Mouse (Mus musculus) forebrain, embryonic 14.5 days (tissue): ENCODE measurements at regions not wholly inside any gene's neighbourhood (a gene's known extent, or its start where the extent isn't known, plus 50 kb on each side); places are given as distances from the start of the nearest gene placed in this dataset.

Experiments
- ATAC-seq: fragments of 200-750 bp; cut with Nextera tagmentation; 2 replicates; pipeline ENCODE4 v1.8.0; 2017; ENCODE audit warnings: mild to moderate bottlenecking, moderate library complexity
- DNase-seq: peaks from one replicate; pipeline ENCODE4 v3.0.0-alpha.2; 2015; ENCODE audit warnings: low spot score
- H3K27ac ChIP-seq: fragments of 300-500 bp; sonication (generic); 2 replicates; pipeline ENCODE4 v1.5.1; 2014; ENCODE audit warnings: low read depth, mild to moderate bottlenecking, control low read depth, low read length, moderate library complexity
- H3K27me3 ChIP-seq: fragments of 300-500 bp; sonication (generic); replicated peaks from 2 replicates; pipeline ENCODE4 v1.6.1; 2014; ENCODE audit warnings: low read length, control low read depth, mixed read lengths; ENCODE audit not compliant: control insufficient read depth, insufficient read depth
- H3K36me3 ChIP-seq: fragments of 300-500 bp; sonication (generic); 2 replicates; pipeline ENCODE4 v1.6.1; 2014; ENCODE audit warnings: low read length, control low read depth; ENCODE audit not compliant: control insufficient read depth, insufficient read depth
- H3K4me1 ChIP-seq: fragments of 300-500 bp; sonication (generic); 2 replicates; pipeline ENCODE4 v1.6.1; 2014; ENCODE audit warnings: antibody characterized with exemption, low read length, control low read depth; ENCODE audit not compliant: control insufficient read depth, insufficient read depth
- H3K4me2 ChIP-seq: fragments of 300-500 bp; sonication (generic); 2 replicates; pipeline ENCODE4 v1.6.1; 2014; ENCODE audit warnings: mild to moderate bottlenecking, control low read depth, low read length
- H3K4me3 ChIP-seq: fragments of 300-500 bp; sonication (generic); 2 replicates; pipeline ENCODE4 v1.5.1; 2014; ENCODE audit warnings: low read depth, low read length, control low read depth
- H3K9ac ChIP-seq: fragments of 300-500 bp; sonication (generic); 2 replicates; pipeline ENCODE4 v1.6.1; 2014; ENCODE audit warnings: mild to moderate bottlenecking, low read length, control low read depth, moderate library complexity
- H3K9me3 ChIP-seq: fragments of 300-500 bp; sonication (generic); replicated peaks from 2 replicates; pipeline ENCODE4 v1.6.1; 2016; ENCODE audit warnings: low read length, control low read depth, mixed read lengths; ENCODE audit not compliant: control insufficient read depth
- WGBS: fragments of 180-500 bp; shearing (Covaris S2); extraction: QIAGEN DNeasy Blood & Tissue Kit; methylation state at CpG from one replicate; pipeline ENCODE4 v1.1.7; 2014; 5-methylcytosine and 5-hydroxymethylcytosine counted together

DNA sequence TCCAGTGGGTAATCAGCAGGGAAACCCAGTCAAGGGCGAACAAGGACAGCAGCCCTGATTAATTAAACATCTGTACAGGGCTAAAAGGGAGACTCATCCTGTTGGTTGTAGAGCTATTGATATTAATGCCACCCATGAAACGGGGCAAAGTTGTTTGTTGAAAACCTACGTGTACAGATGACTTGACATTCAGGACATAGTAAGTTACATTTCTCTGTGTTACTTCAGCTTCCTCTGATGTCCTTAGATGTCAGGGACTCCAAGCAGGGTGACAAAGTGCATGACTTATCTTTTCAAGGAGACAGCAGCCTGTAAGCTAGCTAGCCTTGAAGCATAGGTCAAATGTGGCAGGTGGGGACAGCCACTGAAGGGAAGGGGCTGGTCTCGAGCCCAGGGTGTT, 390.5 kb downstream of the Ccdc171 start:
- DNase-seq (no peak), ATAC-seq (no peak)
- Histone ChIP-seq H3K27ac (no peak overlapping the region), H3K9ac (no peak overlapping the region), H3K9me3 (no peaks in the 10 kb centered on the region), H3K27me3 (no peaks in the 10 kb centered on the region), H3K4me2 (no peak overlapping the region), H3K4me1 (no peaks in the 10 kb centered on the region), H3K36me3 (no peaks in the 10 kb centered on the region), H3K4me3 (no peak overlapping the region)
- WGBS: 46% methylated on average over 4 of the region's 4 CpGs

DNA sequence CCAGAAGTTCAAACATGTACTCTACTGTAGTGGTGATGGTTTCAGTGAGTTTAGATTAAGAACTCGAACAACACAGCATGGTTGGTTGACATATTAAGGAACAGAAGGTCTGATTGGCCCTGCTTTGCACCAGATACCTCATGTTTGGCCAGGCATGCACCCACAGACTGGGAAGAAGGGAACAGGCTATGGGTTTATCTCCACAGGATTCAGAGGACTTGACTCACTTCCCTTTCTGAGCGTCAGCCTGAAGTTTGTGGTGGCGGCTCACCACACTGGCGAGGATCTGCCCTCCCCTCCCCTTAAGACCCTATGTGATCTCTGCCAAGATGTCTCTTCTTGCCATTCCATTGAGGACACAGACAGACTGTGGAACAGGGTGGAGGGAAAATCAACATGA, 391.7 kb downstream of the Ccdc171 start:
- no peak overlapping the region for H3K9ac ChIP-seq
- no peak overlapping the region for H3K27ac ChIP-seq
- ATAC-seq (no peak), DNase-seq (no peak)
- H3K4me3 ChIP-seq: no peak overlapping the region
- H3K4me2 ChIP-seq: no peak overlapping the region
- H3K9me3 ChIP-seq: no peaks in the 10 kb centered on the region
- WGBS: 92% methylated on average over 4 of the region's 4 CpGs
- H3K36me3 ChIP-seq: no peaks in the 10 kb centered on the region
- H3K4me1 ChIP-seq: no peaks in the 10 kb centered on the region
- no peaks in the 10 kb centered on the region for H3K27me3 ChIP-seq

DNA sequence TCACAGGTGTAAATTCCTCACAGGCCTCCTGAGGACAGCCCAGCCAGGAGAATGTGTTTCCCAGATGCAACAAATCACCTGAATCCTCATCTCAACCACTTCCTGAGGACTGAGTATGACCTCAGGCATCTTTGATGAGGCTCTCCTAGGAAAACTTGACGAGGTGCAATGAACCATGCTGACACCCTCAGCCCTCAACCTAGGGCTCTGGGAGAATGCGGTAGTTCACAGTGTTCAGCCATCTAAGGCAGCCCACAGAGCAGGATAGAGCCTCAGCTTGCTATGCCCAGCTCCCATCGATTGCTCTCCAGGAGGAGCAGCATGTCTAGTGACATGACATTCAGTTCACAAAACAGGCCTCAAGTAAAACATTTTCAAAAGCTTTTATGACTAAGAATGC, 392.7 kb downstream of the Ccdc171 start:
- no peak overlapping the region for H3K27ac ChIP-seq
- WGBS: 88% methylated on average over 3 of the region's 3 CpGs
- DNase-seq: no peak
- no peak overlapping the region for H3K4me2 ChIP-seq
- no peaks in the 10 kb centered on the region for H3K4me1 ChIP-seq
- ATAC-seq: no peak
- no peak overlapping the region for H3K4me3 ChIP-seq
- H3K9ac ChIP-seq: no peak overlapping the region
- H3K36me3 ChIP-seq: no peaks in the 10 kb centered on the region
- no peaks in the 10 kb centered on the region for H3K9me3 ChIP-seq
- H3K27me3 ChIP-seq: no peaks in the 10 kb centered on the region

DNA sequence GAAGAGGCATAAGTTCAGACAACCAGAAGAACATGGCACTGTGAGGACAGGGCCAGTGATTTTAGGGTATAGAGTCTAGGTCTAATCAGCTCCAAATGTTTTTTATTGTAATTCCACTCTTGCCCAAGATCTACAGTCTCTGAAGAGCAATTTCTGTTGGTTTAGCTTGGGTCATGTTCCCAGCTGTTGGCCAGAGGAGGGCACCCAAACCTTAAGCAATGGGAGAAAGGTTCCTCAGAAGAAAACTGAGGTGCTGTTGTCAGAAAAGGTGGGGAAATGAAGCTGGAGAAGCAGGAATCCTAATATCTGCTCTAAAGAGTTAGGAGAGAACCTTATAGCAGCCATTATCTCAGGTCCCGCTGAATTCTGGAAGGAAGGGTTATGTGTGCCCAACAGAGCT, 393.7 kb downstream of the Ccdc171 start:
- H3K27me3 ChIP-seq: no peaks in the 10 kb centered on the region
- WGBS: 85% methylated on average over 1 of the region's 1 CpGs
- no peaks in the 10 kb centered on the region for H3K4me1 ChIP-seq
- DNase-seq (no peak), ATAC-seq (no peak)
- H3K27ac ChIP-seq: no peak overlapping the region
- no peak overlapping the region for H3K9ac ChIP-seq
- H3K9me3 ChIP-seq: no peaks in the 10 kb centered on the region
- H3K36me3 ChIP-seq: no peaks in the 10 kb centered on the region
- H3K4me3 ChIP-seq: no peak overlapping the region
- no peak overlapping the region for H3K4me2 ChIP-seq

DNA sequence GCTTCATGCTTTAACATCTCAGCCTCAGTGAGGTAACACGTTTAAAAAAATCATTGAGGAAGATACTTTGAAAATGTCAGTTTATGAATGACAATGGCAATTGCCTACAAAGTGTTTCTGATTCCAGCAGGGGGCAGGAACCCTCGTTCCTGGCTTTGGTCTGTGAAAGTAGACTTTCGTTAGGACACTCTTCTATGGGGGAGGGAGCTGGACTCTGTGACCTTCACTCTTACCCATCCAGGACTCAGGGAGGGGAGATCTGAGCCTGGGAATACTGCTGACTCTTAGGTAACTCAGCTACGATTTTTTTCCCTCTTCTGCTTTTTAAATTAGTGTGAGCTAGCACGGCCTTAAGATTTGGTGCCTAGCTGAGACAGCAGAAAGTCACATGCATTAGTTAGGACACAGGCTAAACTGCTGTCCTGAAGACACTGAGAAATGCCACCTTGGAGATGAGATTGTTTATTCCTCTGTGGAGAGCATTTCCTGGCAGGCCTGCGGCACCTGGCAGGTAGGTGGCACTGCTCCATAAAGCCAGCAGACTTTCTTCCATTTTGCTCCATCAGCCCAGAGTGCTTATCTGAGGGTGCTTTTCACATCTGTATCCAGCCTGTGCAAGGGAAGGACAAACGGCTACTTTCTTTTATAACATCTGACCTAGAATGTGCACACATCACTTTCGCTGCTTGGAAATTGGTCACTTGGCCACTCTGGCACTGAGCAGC, 399.9 kb downstream of the Ccdc171 start:
- WGBS: 68% methylated on average over 8 of the region's 8 CpGs
- ATAC-seq (no peak), DNase-seq (no peak)
- H3K4me3 ChIP-seq: no peak overlapping the region
- no peaks in the 10 kb centered on the region for H3K4me1 ChIP-seq
- no peaks in the 10 kb centered on the region for H3K9me3 ChIP-seq
- H3K27me3 ChIP-seq: no peaks in the 10 kb centered on the region
- no peak overlapping the region for H3K27ac ChIP-seq
- no peak overlapping the region for H3K4me2 ChIP-seq
- H3K36me3 ChIP-seq: no peaks in the 10 kb centered on the region
- no peak overlapping the region for H3K9ac ChIP-seq

DNA sequence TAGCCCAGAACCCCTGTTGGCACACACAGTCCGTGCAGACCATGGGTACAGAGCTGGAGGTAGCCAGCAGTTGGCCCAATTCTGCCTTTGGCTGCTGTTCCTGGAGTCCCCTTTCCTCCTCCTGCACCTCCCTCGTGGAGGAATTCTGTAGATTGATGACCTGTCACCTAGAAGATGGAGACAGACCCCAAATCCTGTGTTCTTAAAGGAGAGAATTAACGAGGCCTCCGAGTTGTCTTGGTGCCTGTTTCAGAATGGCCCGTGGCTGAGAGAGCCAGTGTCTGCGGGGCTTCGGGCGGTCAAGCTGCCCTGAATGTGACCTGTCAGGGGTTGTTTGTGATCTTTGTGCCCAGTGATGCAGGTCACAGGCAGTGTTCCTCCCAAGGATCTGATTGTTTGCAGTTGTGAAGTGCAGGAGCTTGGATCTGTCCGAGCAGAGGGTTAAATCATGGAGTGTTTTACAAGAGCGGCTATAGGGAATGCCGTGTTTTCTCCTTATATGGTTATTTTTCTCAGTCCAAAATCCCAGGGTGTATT, 400.9 kb downstream of the Ccdc171 start:
- WGBS: 50% methylated on average over 11 of the region's 11 CpGs
- H3K36me3 ChIP-seq: no peaks in the 10 kb centered on the region
- DNase-seq (no peak), ATAC-seq (no peak)
- no peak overlapping the region for H3K4me3 ChIP-seq
- H3K27me3 ChIP-seq: no peaks in the 10 kb centered on the region
- H3K4me1 ChIP-seq: no peaks in the 10 kb centered on the region
- no peak overlapping the region for H3K9ac ChIP-seq
- no peak overlapping the region for H3K4me2 ChIP-seq
- H3K9me3 ChIP-seq: no peaks in the 10 kb centered on the region
- H3K27ac ChIP-seq: no peak overlapping the region

DNA sequence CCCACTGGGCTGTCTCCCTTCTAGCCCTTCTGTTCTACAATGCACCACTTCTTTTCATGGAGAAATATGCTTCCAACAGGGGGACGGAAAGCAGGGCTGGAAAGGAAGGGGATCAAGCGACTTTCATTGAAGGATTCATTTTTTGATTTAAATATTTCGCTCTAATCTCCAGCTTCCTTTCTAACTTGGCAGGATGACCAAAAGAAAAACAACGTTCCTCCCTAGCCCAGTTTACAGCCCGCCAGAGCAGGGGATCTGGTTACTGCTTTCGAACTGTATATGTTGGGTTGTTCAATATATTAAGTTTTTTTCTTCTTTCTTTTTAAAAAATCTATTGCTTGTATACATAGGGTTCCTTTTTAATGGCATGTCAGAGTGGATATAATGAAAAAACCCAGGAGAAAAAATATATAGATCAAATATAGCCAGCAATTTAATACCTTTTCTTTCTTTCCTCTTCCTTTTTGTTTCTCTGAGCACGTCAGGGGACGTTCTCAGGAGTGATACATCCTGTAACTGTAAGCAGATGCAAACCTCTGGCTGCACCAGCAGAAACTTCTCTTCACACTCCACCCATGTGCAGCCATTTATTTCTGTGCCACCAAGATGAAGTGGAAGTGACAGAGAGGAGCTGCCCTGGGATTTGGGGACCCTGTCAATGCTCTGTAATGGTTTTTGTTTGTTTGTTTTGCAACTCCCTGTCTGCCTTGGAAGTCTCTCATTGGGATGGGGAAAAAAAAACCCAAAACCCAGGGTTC, 406.7 kb downstream of the Ccdc171 start:
- H3K9ac ChIP-seq: no peak overlapping the region
- DNase-seq (no peak), ATAC-seq (no peak)
- H3K4me2 ChIP-seq: no peak overlapping the region
- no peaks in the 10 kb centered on the region for H3K27me3 ChIP-seq
- WGBS: 83% methylated on average over 8 of the region's 8 CpGs
- H3K4me3 ChIP-seq: no peak overlapping the region
- H3K4me1 ChIP-seq: no peaks in the 10 kb centered on the region
- no peaks in the 10 kb centered on the region for H3K36me3 ChIP-seq
- H3K27ac ChIP-seq: no peak overlapping the region
- H3K9me3 ChIP-seq: no peaks in the 10 kb centered on the region

DNA sequence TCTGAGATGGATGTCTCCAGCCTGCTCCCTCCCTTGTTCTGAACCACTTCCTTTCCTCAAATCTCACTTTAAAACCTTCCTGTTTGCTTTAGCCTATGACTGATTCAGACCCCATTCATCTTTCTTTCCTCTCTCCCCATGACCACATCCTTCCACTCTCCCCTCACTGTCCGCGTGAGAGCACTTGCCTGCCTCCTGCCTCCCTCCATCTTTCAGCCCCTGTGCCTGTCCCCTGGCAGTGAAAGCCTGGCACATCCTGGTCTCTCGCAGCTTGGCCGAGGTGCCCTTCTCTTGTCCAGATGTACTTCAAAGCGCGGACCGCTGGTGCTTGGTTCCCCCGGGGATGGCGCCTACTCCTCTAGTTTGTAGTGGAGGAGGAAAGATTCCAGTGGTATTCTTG, 416.3 kb downstream of the Ccdc171 start:
- Histone ChIP-seq H3K9me3 (no peaks in the 10 kb centered on the region), H3K9ac (no peak overlapping the region), H3K36me3 (no peaks in the 10 kb centered on the region), H3K27me3 (no peaks in the 10 kb centered on the region), H3K4me1 (no peaks in the 10 kb centered on the region), H3K27ac (no peak overlapping the region), H3K4me2 (no peak overlapping the region), H3K4me3 (no peak overlapping the region)
- DNase-seq (no peak), ATAC-seq (no peak)
- WGBS: 92% methylated on average over 9 of the region's 9 CpGs

DNA sequence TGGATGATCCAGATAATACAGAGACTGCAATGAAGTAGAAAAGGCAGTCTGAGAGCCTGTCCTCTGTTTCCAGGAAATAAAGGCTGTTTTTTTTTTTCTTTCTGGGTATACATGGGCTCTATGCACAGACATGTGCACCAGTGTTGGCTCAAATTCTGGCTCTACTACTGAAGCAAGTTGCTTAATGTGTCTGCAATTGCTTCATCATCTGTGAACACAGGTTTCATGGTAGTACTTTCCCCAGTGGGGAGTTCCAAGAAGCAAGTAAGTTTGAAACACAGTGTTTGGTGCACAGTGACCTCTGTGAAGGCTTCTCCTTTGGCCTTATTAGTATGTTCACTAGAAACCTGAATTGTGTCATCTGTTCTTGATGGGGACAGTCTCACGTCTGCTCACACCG, 424.3 kb downstream of the Ccdc171 start:
- H3K9ac ChIP-seq: no peak overlapping the region
- no peak for DNase-seq
- no peaks in the 10 kb centered on the region for H3K4me1 ChIP-seq
- 93% methylated on average over 2 of the region's 2 CpGs for WGBS
- H3K4me3 ChIP-seq: no peak overlapping the region
- ATAC-seq: no peak
- no peaks in the 10 kb centered on the region for H3K9me3 ChIP-seq
- H3K36me3 ChIP-seq: no peaks in the 10 kb centered on the region
- H3K4me2 ChIP-seq: no peak overlapping the region
- no peaks in the 10 kb centered on the region for H3K27me3 ChIP-seq
- no peak overlapping the region for H3K27ac ChIP-seq
